Mouse (Mus musculus): ENCODE measurements around the gene Bcdin3d.

DNA sequence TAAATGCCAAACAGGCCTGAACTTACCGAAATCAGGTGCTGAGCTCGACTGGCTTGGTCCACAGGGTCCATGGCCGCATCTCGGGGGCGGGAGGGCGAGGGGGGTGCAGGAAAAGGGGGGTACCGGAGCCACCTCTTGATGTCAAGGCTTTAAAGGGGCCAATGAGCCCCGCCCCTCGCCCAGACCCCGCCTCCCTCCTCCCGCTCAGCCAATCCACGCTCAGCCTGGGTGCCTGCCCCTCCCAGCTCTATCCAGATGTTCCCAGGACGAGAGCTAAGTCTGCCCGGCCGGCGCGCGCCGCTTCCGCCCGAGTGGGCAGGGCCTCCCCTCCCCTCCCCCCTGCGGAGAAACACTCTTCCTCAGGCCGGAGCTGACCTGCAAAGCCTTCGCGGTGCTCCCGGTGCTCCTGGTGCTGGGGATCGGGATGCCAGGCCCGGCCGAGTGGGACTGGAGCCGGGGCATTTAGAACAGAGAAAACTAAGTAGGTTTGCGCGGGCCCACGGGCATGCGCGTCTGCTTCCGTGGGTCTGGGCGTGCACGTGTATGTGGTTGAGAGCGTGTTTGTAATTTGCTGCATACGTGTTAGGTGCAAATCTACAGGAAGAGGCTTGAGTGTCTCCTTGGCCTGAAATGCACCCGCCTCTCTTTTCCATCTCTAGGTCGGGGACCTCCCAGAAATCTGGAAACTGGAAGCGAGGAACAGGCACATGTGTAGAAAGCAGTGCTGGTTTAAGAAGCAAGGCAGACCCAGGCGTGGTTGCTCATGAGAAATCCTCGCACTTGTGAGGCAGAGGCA is 16.7 kb downstream of the Bcdin3d start, which contains the start of gene Nckap5l:
- TF ChIP-seq ZNF384 (IDR thresholded peaks at IDR 0.05; ENCODE audit: low read depth, low read length) (no peak), HCFC1 (IDR thresholded peaks at IDR 0.05; ENCODE audit: borderline replicate concordance, insufficient read depth, low read length) (no peak), ZC3H11A (IDR thresholded peaks at IDR 0.05; ENCODE audit: borderline replicate concordance, low read depth, low read length) (no peak)
